Mouse (Mus musculus) midbrain, embryonic 14.5 days (tissue): Measurements from ENCODE around the gene Plk3. TPM values are rescaled to one million over a fixed set of nuclear protein-coding genes. Genes with fewer than 3 reads are reported as not detected.

ENCODE experiments used
- ATAC-seq: fragments of 200-750 bp; cut with Nextera tagmentation; 2 replicates; pipeline ENCODE4 v1.8.0; 2017; ENCODE audit warnings: moderate number of reproducible peaks, moderate library complexity; ENCODE audit not compliant: low FRiP score, low TSS enrichment
- DNase-seq: peaks from one replicate; pipeline ENCODE4 v3.0.0-alpha.2; 2015
- H3K27ac ChIP-seq: fragments of 300-500 bp; sonication (generic); replicated peaks from 2 replicates; pipeline ENCODE4 v1.5.1; 2014; ENCODE audit warnings: mild to moderate bottlenecking, low read depth, low read length, moderate library complexity
- H3K27me3 ChIP-seq: fragments of 300-500 bp; sonication (generic); 2 replicates; pipeline ENCODE4 v1.6.1; 2014; ENCODE audit warnings: low read length, control low read depth, mixed read lengths; ENCODE audit not compliant: control insufficient read depth, insufficient read depth
- H3K36me3 ChIP-seq: fragments of 300-500 bp; sonication (generic); 2 replicates; pipeline ENCODE4 v1.6.1; 2014; ENCODE audit warnings: low read length, control low read depth; ENCODE audit not compliant: control insufficient read depth, insufficient read depth
- H3K4me1 ChIP-seq: fragments of 300-500 bp; sonication (generic); 2 replicates; pipeline ENCODE4 v1.6.1; 2014; ENCODE audit warnings: mild to moderate bottlenecking, antibody characterized with exemption, low read length, control low read depth; ENCODE audit not compliant: control insufficient read depth, insufficient read depth
- H3K4me2 ChIP-seq: fragments of 300-500 bp; sonication (generic); 2 replicates; pipeline ENCODE4 v1.6.1; 2014; ENCODE audit warnings: mild to moderate bottlenecking, low read length, moderate library complexity
- H3K4me3 ChIP-seq: fragments of 300-500 bp; sonication (generic); replicated peaks from 2 replicates; pipeline ENCODE4 v1.5.1; 2014; ENCODE audit warnings: low read depth, low read length
- H3K9ac ChIP-seq: fragments of 300-500 bp; sonication (generic); replicated peaks from 2 replicates; pipeline ENCODE4 v1.6.1; 2014; ENCODE audit warnings: mild to moderate bottlenecking, low read length, moderate library complexity
- H3K9me3 ChIP-seq: fragments of 300-500 bp; sonication (generic); 2 replicates; pipeline ENCODE4 v1.6.1; 2016; ENCODE audit warnings: low read length, control low read depth, mixed read lengths; ENCODE audit not compliant: control insufficient read depth
- WGBS: fragments of 180-500 bp; shearing (Covaris S2); extraction: QIAGEN DNeasy Blood & Tissue Kit; methylation state at CpG from one replicate; pipeline ENCODE4 v1.1.7; 2014; 5-methylcytosine and 5-hydroxymethylcytosine counted together
- polyA plus RNA-seq: library from polyadenylated mRNA; unstranded; fragments of >200 nt; fragmentation: Nextera tagmentation; extraction: Ambion mirVana; gene quantifications from 2 replicates; pipeline ENCODE4 v1.2.1, GENCODE M21; 2014

Gene Plk3
- polyA plus RNA-seq, 1 experiment from 2014 or later = 17.5 TPM

- no peak overlapping the region for H3K4me3 ChIP-seq
- H3K4me2 ChIP-seq = no peak overlapping the region
- no peaks in the 10 kb centered on the region for H3K9me3 ChIP-seq
- H3K36me3 ChIP-seq = peaks cover 10% of the 10 kb centered on the region
- H3K27ac ChIP-seq = no peak overlapping the region
- 91% methylated on average over 5 of the region's 5 CpGs for WGBS
- no peak for ATAC-seq
- no peaks in the 10 kb centered on the region for H3K27me3 ChIP-seq
- H3K9ac ChIP-seq = no peak overlapping the region
- DNase-seq = no peak
- H3K4me1 ChIP-seq = 0 out of 2 replicates have a peak, but pooled peaks cover 6% of the 10 kb centered on the region
These were observed 18.2 kb downstream of the Plk3 start for GRCm38 (mm10) chr4:117115592-117115991.

GRCm38 (mm10) chr4:117113237-117113636 lies 20.5 kb downstream of the Plk3 start:
- ATAC-seq (no peak), DNase-seq (no peak)
- no peak overlapping the region for H3K4me2 ChIP-seq
- no peak overlapping the region for H3K4me3 ChIP-seq
- no peaks in the 10 kb centered on the region for H3K4me1 ChIP-seq
- H3K9me3 ChIP-seq = no peaks in the 10 kb centered on the region
- no peaks in the 10 kb centered on the region for H3K27me3 ChIP-seq
- H3K36me3 ChIP-seq = peaks cover 25% of the 10 kb centered on the region
- no peak overlapping the region for H3K27ac ChIP-seq
- H3K9ac ChIP-seq = no peak overlapping the region
- 72% methylated on average over 1 of the region's 1 CpGs for WGBS

- WGBS = 92% methylated on average over 11 of the region's 11 CpGs
- Histone ChIP-seq H3K9ac (no peak overlapping the region), H3K4me2 (no peak overlapping the region), H3K27ac (no peak overlapping the region), H3K9me3 (no peaks in the 10 kb centered on the region), H3K36me3 (peaks cover 25% of the 10 kb centered on the region), H3K4me3 (no peak overlapping the region), H3K27me3 (no peaks in the 10 kb centered on the region), H3K4me1 (no peaks in the 10 kb centered on the region)
- no peak for DNase-seq
- ATAC-seq = no peak
These were observed 22.8 kb downstream of the Plk3 start for GRCm38 (mm10) chr4:117110985-117111384.

- no peaks in the 10 kb centered on the region for H3K27me3 ChIP-seq
- DNase-seq (no peak), ATAC-seq (no peak)
- H3K4me2 ChIP-seq = no peak overlapping the region
- peaks cover 28% of the 10 kb centered on the region for H3K36me3 ChIP-seq
- no peaks in the 10 kb centered on the region for H3K4me1 ChIP-seq
- 92% methylated on average over 13 of the region's 13 CpGs for WGBS
- no peak overlapping the region for H3K27ac ChIP-seq
- H3K4me3 ChIP-seq = no peak overlapping the region
- H3K9ac ChIP-seq = no peak overlapping the region
- H3K9me3 ChIP-seq = no peaks in the 10 kb centered on the region
These were observed 23.5 kb downstream of the Plk3 start for GRCm38 (mm10) chr4:117110249-117110648.

GRCm38 (mm10) chr4:117109330-117109729 lies 24.4 kb downstream of the Plk3 start:
- Histone ChIP-seq H3K27me3 (no peaks in the 10 kb centered on the region), H3K4me1 (no peaks in the 10 kb centered on the region), H3K9ac (no peak overlapping the region), H3K4me3 (no peak overlapping the region), H3K9me3 (no peaks in the 10 kb centered on the region), H3K27ac (no peak overlapping the region), H3K36me3 (peaks cover 28% of the 10 kb centered on the region), H3K4me2 (no peak overlapping the region)
- no peak for DNase-seq
- 92% methylated on average over 25 of the region's 25 CpGs for WGBS
- no peak for ATAC-seq

GRCm38 (mm10) chr4:117108524-117108849 lies 25.3 kb downstream of the Plk3 start:
- Histone ChIP-seq H3K36me3 (peaks cover 28% of the 10 kb centered on the region), H3K4me2 (no peak overlapping the region), H3K27me3 (no peaks in the 10 kb centered on the region), H3K4me3 (no peak overlapping the region), H3K27ac (no peak overlapping the region), H3K9ac (no peak overlapping the region), H3K9me3 (no peaks in the 10 kb centered on the region), H3K4me1 (no peaks in the 10 kb centered on the region)
- WGBS = 90% methylated on average over 6 of the region's 6 CpGs
- DNase-seq = no peak
- no peak for ATAC-seq

GRCm38 (mm10) chr4:117107813-117108523 lies 25.8 kb downstream of the Plk3 start:
- no peak overlapping the region for H3K9ac ChIP-seq
- H3K27ac ChIP-seq = no peak overlapping the region
- H3K9me3 ChIP-seq = no peaks in the 10 kb centered on the region
- ATAC-seq (no peak), DNase-seq (no peak)
- no peak overlapping the region for H3K4me2 ChIP-seq
- WGBS = 91% methylated on average over 18 of the region's 18 CpGs
- H3K36me3 ChIP-seq = peaks cover 28% of the 10 kb centered on the region
- H3K27me3 ChIP-seq = no peaks in the 10 kb centered on the region
- H3K4me3 ChIP-seq = no peak overlapping the region
- H3K4me1 ChIP-seq = no peaks in the 10 kb centered on the region

GRCm38 (mm10) chr4:117105127-117105526 lies 28.6 kb downstream of the Plk3 start:
- Histone ChIP-seq H3K4me1 (no peaks in the 10 kb centered on the region), H3K36me3 (peaks cover 15% of the 10 kb centered on the region), H3K4me2 (no peak overlapping the region), H3K9ac (no peak overlapping the region), H3K27me3 (peaks cover 2% of the 10 kb centered on the region; the same call in 1 of the 2 replicates), H3K9me3 (no peaks in the 10 kb centered on the region), H3K4me3 (no peak overlapping the region), H3K27ac (no peak overlapping the region)
- DNase-seq = peak; percentile 18
- peak; percentile 34; the same call in 1 of the 2 replicates for ATAC-seq
- WGBS = 49% methylated on average over 10 of the region's 10 CpGs

- WGBS = 83% methylated on average over 10 of the region's 10 CpGs
- H3K4me1 ChIP-seq = no peaks in the 10 kb centered on the region
- no peak overlapping the region for H3K4me2 ChIP-seq
- no peak overlapping the region for H3K9ac ChIP-seq
- peaks cover 6% of the 10 kb centered on the region; the same call in 1 of the 2 replicates for H3K27me3 ChIP-seq
- no peak overlapping the region for H3K4me3 ChIP-seq
- H3K9me3 ChIP-seq = no peaks in the 10 kb centered on the region
- no peak overlapping the region for H3K27ac ChIP-seq
- DNase-seq = no peak
- ATAC-seq = peak; percentile 32; the same call in 1 of the 2 replicates
- H3K36me3 ChIP-seq = peaks cover 10% of the 10 kb centered on the region
These were observed 29.1 kb downstream of the Plk3 start for GRCm38 (mm10) chr4:117104672-117105071.
